Mouse (Mus musculus): Measurements from ENCODE around the gene Secisbp2.

DNA sequence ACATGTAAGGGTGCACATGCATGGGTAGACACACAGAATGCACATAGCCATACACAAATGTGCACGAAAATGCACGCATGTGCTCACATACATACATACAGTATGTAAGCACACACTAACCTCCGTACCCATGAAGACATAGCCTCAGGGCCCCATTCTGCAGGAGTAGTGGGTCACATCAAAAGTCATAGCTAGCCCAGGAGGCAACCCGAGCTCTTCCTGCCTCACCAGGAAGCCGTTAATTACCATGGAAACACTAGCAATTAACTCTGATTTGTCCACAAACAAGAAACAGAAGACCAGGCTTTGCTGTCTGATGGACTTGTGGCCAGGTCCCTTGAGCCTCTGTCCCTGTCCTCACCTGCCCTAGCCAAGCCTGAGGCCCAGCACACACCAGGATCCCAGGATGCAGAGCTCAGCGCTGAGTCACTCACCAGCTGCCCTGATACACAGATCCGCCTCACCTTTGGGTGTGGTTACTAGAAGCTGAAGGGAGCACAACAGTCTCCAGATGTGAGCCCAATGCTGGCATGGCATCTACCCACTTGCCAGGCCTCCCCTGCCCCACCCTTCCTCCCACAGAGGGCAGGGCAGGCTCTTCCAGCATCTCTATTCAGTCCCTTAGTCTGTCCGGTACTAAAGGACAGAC lies 74.6 kb downstream of the Secisbp2 start:
- TF ChIP-seq POLR2A (IDR thresholded peaks at IDR 0.05; ENCODE audit: extremely low read depth, insufficient read depth, low read length) (no peak), CTCF (IDR thresholded peaks at IDR 0.05; ENCODE audit: extremely low read depth, insufficient read depth, low read length) (no peak)
